Mouse (Mus musculus) layer of hippocampus, adult 9-10 months (tissue): ENCODE results near the gene Osbpl11.

Experiments used
- DNase-seq: peaks from one replicate; pipeline ENCODE4 v3.0.0; 2022; ENCODE audit warnings: low spot score

Gene Osbpl11

GRCm38 (mm10) chr16:33242046-33242445 lies 57.2 kb downstream of the Osbpl11 start:
- DNase-seq: no peak

GRCm38 (mm10) chr16:33244136-33244691 lies 59.3 kb downstream of the Osbpl11 start:
- no peak for DNase-seq

GRCm38 (mm10) chr16:33244933-33245470 lies 60.1 kb downstream of the Osbpl11 start:
- DNase-seq: no peak

GRCm38 (mm10) chr16:33246526-33246925 lies 61.7 kb downstream of the Osbpl11 start:
- no peak for DNase-seq

- DNase-seq: no peak
Measured at GRCm38 (mm10) chr16:33247006-33247405, 62.1 kb downstream of the Osbpl11 start.

GRCm38 (mm10) chr16:33250651-33251120 lies 65.8 kb downstream of the Osbpl11 start:
- DNase-seq: no peak

- peak; percentile 75 for DNase-seq
Measured at GRCm38 (mm10) chr16:33251194-33252051, 66.6 kb downstream of the Osbpl11 start, which contains the start of gene Snx4. Gene Snx4 (plus strand): TSS chr16:33251442.

GRCm38 (mm10) chr16:33255601-33256000 lies 70.7 kb downstream of the Osbpl11 start:
- no peak for DNase-seq

- DNase-seq: no peak
Measured at GRCm38 (mm10) chr16:33258530-33258929, 73.7 kb downstream of the Osbpl11 start.

- DNase-seq: no peak
Measured at GRCm38 (mm10) chr16:33259824-33260223, 75.0 kb downstream of the Osbpl11 start.

- DNase-seq: no peak
Measured at GRCm38 (mm10) chr16:33260825-33261224, 76.0 kb downstream of the Osbpl11 start.

- DNase-seq: no peak
Measured at GRCm38 (mm10) chr16:33261584-33262061, 76.8 kb downstream of the Osbpl11 start.

- no peak for DNase-seq
Measured at GRCm38 (mm10) chr16:33262096-33262495, 77.2 kb downstream of the Osbpl11 start.

- no peak for DNase-seq
Measured at GRCm38 (mm10) chr16:33267616-33268253, 82.9 kb downstream of the Osbpl11 start.

- no peak for DNase-seq
Measured at GRCm38 (mm10) chr16:33271824-33272223, 87.0 kb downstream of the Osbpl11 start.

- no peak for DNase-seq
Measured at GRCm38 (mm10) chr16:33283079-33283478, 98.2 kb downstream of the Osbpl11 start.

- DNase-seq: no peak
Measured at GRCm38 (mm10) chr16:33288536-33288935, 103.7 kb downstream of the Osbpl11 start.

- no peak for DNase-seq
Measured at GRCm38 (mm10) chr16:33289981-33290380, 105.1 kb downstream of the Osbpl11 start.

GRCm38 (mm10) chr16:33292241-33292640 lies 107.4 kb downstream of the Osbpl11 start:
- no peak for DNase-seq
